Mouse (Mus musculus) hindbrain, embryonic 14.5 days (tissue): Measurements from ENCODE around the gene Notum. TPM values are rescaled to one million over a fixed set of nuclear protein-coding genes. Genes with fewer than 3 reads are reported as not detected.

Source experiments
- ATAC-seq: fragments of 200-750 bp; cut with Nextera tagmentation; 2 replicates; pipeline ENCODE4 v1.8.0; 2017; ENCODE audit warnings: moderate number of reproducible peaks, mild to moderate bottlenecking, moderate TSS enrichment, moderate library complexity; ENCODE audit not compliant: low FRiP score
- DNase-seq: peaks from one replicate; pipeline ENCODE4 v3.0.0-alpha.2; 2015; ENCODE audit warnings: low spot score
- H3K27ac ChIP-seq: fragments of 300-500 bp; sonication (generic); 2 replicates; pipeline ENCODE4 v1.5.1; 2014; ENCODE audit warnings: mild to moderate bottlenecking, moderate library complexity
- H3K27me3 ChIP-seq: fragments of 300-500 bp; sonication (generic); 2 replicates; pipeline ENCODE4 v1.6.1; 2014; ENCODE audit warnings: mild to moderate bottlenecking, low read length, mixed read lengths; ENCODE audit not compliant: control insufficient read depth, insufficient read depth
- H3K36me3 ChIP-seq: fragments of 300-500 bp; sonication (generic); replicated peaks from 2 replicates; pipeline ENCODE4 v1.6.1; 2014; ENCODE audit not compliant: control insufficient read depth, insufficient read depth
- H3K4me1 ChIP-seq: fragments of 300-500 bp; sonication (generic); replicated peaks from 2 replicates; pipeline ENCODE4 v1.6.1; 2014; ENCODE audit warnings: antibody characterized with exemption, low read length, mixed read lengths; ENCODE audit not compliant: control insufficient read depth, insufficient read depth
- H3K4me2 ChIP-seq: fragments of 300-500 bp; sonication (generic); replicated peaks from 2 replicates; pipeline ENCODE4 v1.6.1; 2014; ENCODE audit warnings: mild to moderate bottlenecking, moderate library complexity
- H3K4me3 ChIP-seq: fragments of 300-500 bp; sonication (generic); replicated peaks from 2 replicates; pipeline ENCODE4 v1.5.1; 2014; ENCODE audit warnings: mild to moderate bottlenecking, low read length
- H3K9ac ChIP-seq: fragments of 300-500 bp; sonication (generic); 2 replicates; pipeline ENCODE4 v1.6.1; 2014
- H3K9me3 ChIP-seq: fragments of 300-500 bp; sonication (generic); 2 replicates; pipeline ENCODE4 v1.6.1; 2016; ENCODE audit warnings: low read length; ENCODE audit not compliant: control insufficient read depth
- WGBS: fragments of 180-500 bp; shearing (Covaris S2); extraction: QIAGEN DNeasy Blood & Tissue Kit; methylation state at CpG from one replicate; pipeline ENCODE4 v1.1.7; 2014; 5-methylcytosine and 5-hydroxymethylcytosine counted together
- polyA plus RNA-seq: library from polyadenylated mRNA; unstranded; fragments of >200 nt; fragmentation: Nextera tagmentation; extraction: Ambion mirVana; gene quantifications from 2 replicates; pipeline ENCODE4 v1.2.1, GENCODE M21; 2014

Gene Notum
- polyA plus RNA-seq, 1 experiment from 2014 or later, result 2.2 TPM

GRCm38 (mm10) chr11:120647047-120647830 is 13.7 kb downstream of the Notum start:
- Histone ChIP-seq H3K36me3 (no peaks in the 10 kb centered on the region), H3K27ac (no peak overlapping the region), H3K9me3 (no peaks in the 10 kb centered on the region), H3K4me1 (peaks cover 18% of the 10 kb centered on the region; the same call in 1 of the 2 replicates), H3K9ac (peak overlapping the region; percentile 55; the same call in 1 of the 2 replicates), H3K27me3 (peaks cover 5% of the 10 kb centered on the region; the same call in 1 of the 2 replicates), H3K4me3 (0 out of 2 replicates have a peak overlapping the region, but pooled peaks have one; percentile 6), H3K4me2 (peak overlapping the region; percentile 48; the same call in 1 of the 2 replicates)
- 83% methylated on average over 35 of the region's 35 CpGs for WGBS
- ATAC-seq, result no peak
- DNase-seq, result no peak

- 0% methylated on average over 15 of the region's 15 CpGs for WGBS
- Histone ChIP-seq H3K4me2 (peak within 1 kb of the TSS; percentile 78), H3K9ac (peak within 1 kb of the TSS; percentile 63), H3K27ac (no peak within 1 kb of the TSS), H3K9me3 (no peaks in the 10 kb centered on the region), H3K4me1 (peaks cover 18% of the 10 kb centered on the region; the same call in 1 of the 2 replicates), H3K27me3 (peaks cover 5% of the 10 kb centered on the region; the same call in 1 of the 2 replicates), H3K4me3 (peak within 1 kb of the TSS; percentile 42), H3K36me3 (no peaks in the 10 kb centered on the region)
- ATAC-seq (peak; percentile 99), DNase-seq (peak; percentile 92)
Measured at GRCm38 (mm10) chr11:120643601-120643987, 17.4 kb downstream of the Notum start, which contains the start of gene Pycr1. Gene Pycr1, minus strand, starts transcription at chr11:120643769.

- H3K27ac ChIP-seq, result no peak overlapping the region
- H3K9ac ChIP-seq, result peak overlapping the region; percentile 63
- H3K27me3 ChIP-seq, result peaks cover 5% of the 10 kb centered on the region; the same call in 1 of the 2 replicates
- WGBS, result 2% methylated on average over 18 of the region's 18 CpGs
- no peaks in the 10 kb centered on the region for H3K9me3 ChIP-seq
- DNase-seq, result peak; percentile 29
- peak overlapping the region; percentile 78 for H3K4me2 ChIP-seq
- ATAC-seq, result peak; percentile 73
- H3K4me1 ChIP-seq, result peaks cover 15% of the 10 kb centered on the region; the same call in 1 of the 2 replicates
- H3K36me3 ChIP-seq, result no peaks in the 10 kb centered on the region
- H3K4me3 ChIP-seq, result peak overlapping the region; percentile 42
Measured at GRCm38 (mm10) chr11:120642939-120643600, 17.9 kb downstream of the Notum start.

GRCm38 (mm10) chr11:120641869-120642268 is 19.1 kb downstream of the Notum start:
- no peak overlapping the region for H3K27ac ChIP-seq
- ATAC-seq (no peak), DNase-seq (no peak)
- WGBS, result 92% methylated on average over 8 of the region's 8 CpGs
- peaks cover 11% of the 10 kb centered on the region; the same call in 1 of the 2 replicates for H3K4me1 ChIP-seq
- no peaks in the 10 kb centered on the region for H3K9me3 ChIP-seq
- H3K9ac ChIP-seq, result no peak overlapping the region
- no peak overlapping the region for H3K4me2 ChIP-seq
- H3K4me3 ChIP-seq, result no peak overlapping the region
- H3K36me3 ChIP-seq, result no peaks in the 10 kb centered on the region
- peaks cover 5% of the 10 kb centered on the region; the same call in 1 of the 2 replicates for H3K27me3 ChIP-seq

- WGBS, result 64% methylated on average over 9 of the region's 9 CpGs
- H3K4me3 ChIP-seq, result no peak overlapping the region
- 0 out of 2 replicates have a peak, but pooled peaks cover 1% of the 10 kb centered on the region for H3K27me3 ChIP-seq
- DNase-seq (no peak), ATAC-seq (no peak)
- peaks cover 11% of the 10 kb centered on the region; the same call in 1 of the 2 replicates for H3K4me1 ChIP-seq
- no peak overlapping the region for H3K4me2 ChIP-seq
- no peaks in the 10 kb centered on the region for H3K36me3 ChIP-seq
- H3K9ac ChIP-seq, result no peak overlapping the region
- no peak overlapping the region for H3K27ac ChIP-seq
- no peaks in the 10 kb centered on the region for H3K9me3 ChIP-seq
Measured at GRCm38 (mm10) chr11:120641255-120641654, 19.7 kb downstream of the Notum start.

GRCm38 (mm10) chr11:120634810-120635209 is 26.2 kb downstream of the Notum start:
- H3K36me3 ChIP-seq, result no peaks in the 10 kb centered on the region
- H3K27ac ChIP-seq, result no peak overlapping the region
- H3K9ac ChIP-seq, result no peak overlapping the region
- no peaks in the 10 kb centered on the region for H3K9me3 ChIP-seq
- DNase-seq (no peak), ATAC-seq (no peak)
- WGBS, result 82% methylated on average over 5 of the region's 5 CpGs
- peaks cover 25% of the 10 kb centered on the region for H3K4me1 ChIP-seq
- no peak overlapping the region for H3K4me3 ChIP-seq
- no peak overlapping the region for H3K4me2 ChIP-seq
- H3K27me3 ChIP-seq, result no peaks in the 10 kb centered on the region

GRCm38 (mm10) chr11:120633520-120634343 is 27.2 kb downstream of the Notum start, which contains the start of gene Mafg:
Gene Mafg, minus strand, starts transcription at chr11:120633600.
- ATAC-seq (peak; percentile 92), DNase-seq (peak; percentile 96)
- Histone ChIP-seq H3K27me3 (no peaks in the 10 kb centered on the region), H3K27ac (peak within 1 kb of the TSS; percentile 89), H3K4me1 (peaks cover 33% of the 10 kb centered on the region), H3K36me3 (peaks cover 9% of the 10 kb centered on the region), H3K4me2 (peak within 1 kb of the TSS; percentile 94), H3K4me3 (peak within 1 kb of the TSS; percentile 89), H3K9ac (peak within 1 kb of the TSS; percentile 90), H3K9me3 (no peaks in the 10 kb centered on the region)
- 12% methylated on average over 56 of the region's 58 CpGs for WGBS

- under 1% methylated on average over 99 of the region's 116 CpGs for WGBS
- no peaks in the 10 kb centered on the region for H3K9me3 ChIP-seq
- peak; percentile 81 for ATAC-seq
Measured at GRCm38 (mm10) chr11:120632559-120633519, 28.1 kb downstream of the Notum start.

More at GRCm38 (mm10) chr11:120632559-120633519, 28.1 kb downstream of the Notum start:
- peak overlapping the region; percentile 90 for H3K9ac ChIP-seq
- H3K36me3 ChIP-seq, result peaks cover 12% of the 10 kb centered on the region
- H3K4me2 ChIP-seq, result peak overlapping the region; percentile 94
- peak; percentile 48 for DNase-seq
- peak overlapping the region; percentile 89 for H3K4me3 ChIP-seq
- H3K27ac ChIP-seq, result peak overlapping the region; percentile 89
- H3K4me1 ChIP-seq, result peaks cover 33% of the 10 kb centered on the region
- H3K27me3 ChIP-seq, result no peaks in the 10 kb centered on the region
